Mouse (Mus musculus) forebrain, embryonic 14.5 days (tissue): ENCODE results near the gene Ucma. TPM values are rescaled to one million over a fixed set of nuclear protein-coding genes. Genes with fewer than 3 reads are reported as not detected.
"Not testable (repeated sequence)": the region's sequence is repeated elsewhere in the genome, so short reads cannot be mapped to it uniquely, and the experiment has no call there.

Source experiments
- ATAC-seq: fragments of 200-750 bp; cut with Nextera tagmentation; 2 replicates; pipeline ENCODE4 v1.8.0; 2017; ENCODE audit warnings: mild to moderate bottlenecking, moderate library complexity
- DNase-seq: peaks from one replicate; pipeline ENCODE4 v3.0.0-alpha.2; 2015; ENCODE audit warnings: low spot score
- H3K27ac ChIP-seq: fragments of 300-500 bp; sonication (generic); 2 replicates; pipeline ENCODE4 v1.5.1; 2014; ENCODE audit warnings: low read depth, mild to moderate bottlenecking, control low read depth, low read length, moderate library complexity
- H3K27me3 ChIP-seq: fragments of 300-500 bp; sonication (generic); replicated peaks from 2 replicates; pipeline ENCODE4 v1.6.1; 2014; ENCODE audit warnings: low read length, control low read depth, mixed read lengths; ENCODE audit not compliant: control insufficient read depth, insufficient read depth
- H3K36me3 ChIP-seq: fragments of 300-500 bp; sonication (generic); 2 replicates; pipeline ENCODE4 v1.6.1; 2014; ENCODE audit warnings: low read length, control low read depth; ENCODE audit not compliant: control insufficient read depth, insufficient read depth
- H3K4me1 ChIP-seq: fragments of 300-500 bp; sonication (generic); 2 replicates; pipeline ENCODE4 v1.6.1; 2014; ENCODE audit warnings: antibody characterized with exemption, low read length, control low read depth; ENCODE audit not compliant: control insufficient read depth, insufficient read depth
- H3K4me2 ChIP-seq: fragments of 300-500 bp; sonication (generic); 2 replicates; pipeline ENCODE4 v1.6.1; 2014; ENCODE audit warnings: mild to moderate bottlenecking, control low read depth, low read length
- H3K4me3 ChIP-seq: fragments of 300-500 bp; sonication (generic); 2 replicates; pipeline ENCODE4 v1.5.1; 2014; ENCODE audit warnings: low read depth, low read length, control low read depth
- H3K9ac ChIP-seq: fragments of 300-500 bp; sonication (generic); 2 replicates; pipeline ENCODE4 v1.6.1; 2014; ENCODE audit warnings: mild to moderate bottlenecking, low read length, control low read depth, moderate library complexity
- H3K9me3 ChIP-seq: fragments of 300-500 bp; sonication (generic); replicated peaks from 2 replicates; pipeline ENCODE4 v1.6.1; 2016; ENCODE audit warnings: low read length, control low read depth, mixed read lengths; ENCODE audit not compliant: control insufficient read depth
- WGBS: fragments of 180-500 bp; shearing (Covaris S2); extraction: QIAGEN DNeasy Blood & Tissue Kit; methylation state at CpG from one replicate; pipeline ENCODE4 v1.1.7; 2014; 5-methylcytosine and 5-hydroxymethylcytosine counted together
- polyA plus RNA-seq: library from polyadenylated mRNA; unstranded; fragments of >200 nt; fragmentation: Nextera tagmentation; extraction: Ambion mirVana; gene quantifications from 2 replicates; pipeline ENCODE4 v1.2.1, GENCODE M21; 2014

Gene Ucma
- polyA plus RNA-seq = 0.34 and 0.48 TPM in 2 replicates

GRCm38 (mm10) chr2:4975807-4976206, at the start of gene Ucma:
Ucma (plus strand) TSS chr2:4976122.
- Histone ChIP-seq H3K27ac (no peak within 1 kb of the TSS), H3K9ac (no peak within 1 kb of the TSS), H3K4me3 (no peak within 1 kb of the TSS), H3K36me3 (no peaks in the 10 kb centered on the region), H3K27me3 (no peaks in the 10 kb centered on the region), H3K4me2 (no peak within 1 kb of the TSS), H3K9me3 (no peaks in the 10 kb centered on the region), H3K4me1 (peaks cover 3% of the 10 kb centered on the region)
- DNase-seq = peak; percentile 17
- ATAC-seq = no peak; the same call in 1 of the 2 replicates
- 60% methylated on average over 5 of the region's 5 CpGs for WGBS

DNA sequence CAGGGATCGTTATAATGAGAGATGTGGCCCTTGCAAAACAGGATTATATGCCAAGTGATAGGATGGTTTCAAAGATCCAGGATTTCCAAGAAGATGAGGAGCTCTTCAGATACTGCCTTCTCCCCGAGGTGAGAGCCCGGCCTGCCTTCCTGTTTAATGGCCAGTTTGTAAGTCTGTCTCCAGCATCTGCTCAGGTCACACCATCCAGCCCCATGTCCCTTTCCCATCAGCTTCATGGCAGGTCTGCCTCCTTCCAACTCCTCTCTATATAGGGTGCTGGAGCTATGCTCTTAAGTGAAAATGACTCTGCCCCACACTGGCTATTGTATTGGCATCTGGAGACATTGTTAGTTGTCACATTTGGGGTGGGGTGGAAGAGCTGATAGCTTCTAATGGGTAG, 48.5 kb upstream of the Ucma start:
- Histone ChIP-seq H3K9ac (no peak overlapping the region), H3K27me3 (no peaks in the 10 kb centered on the region), H3K4me1 (no peaks in the 10 kb centered on the region), H3K27ac (no peak overlapping the region), H3K9me3 (no peaks in the 10 kb centered on the region), H3K36me3 (no peaks in the 10 kb centered on the region), H3K4me2 (no peak overlapping the region), H3K4me3 (no peak overlapping the region)
- 93% methylated on average over 3 of the region's 3 CpGs for WGBS
- ATAC-seq (no peak), DNase-seq (no peak)

DNA sequence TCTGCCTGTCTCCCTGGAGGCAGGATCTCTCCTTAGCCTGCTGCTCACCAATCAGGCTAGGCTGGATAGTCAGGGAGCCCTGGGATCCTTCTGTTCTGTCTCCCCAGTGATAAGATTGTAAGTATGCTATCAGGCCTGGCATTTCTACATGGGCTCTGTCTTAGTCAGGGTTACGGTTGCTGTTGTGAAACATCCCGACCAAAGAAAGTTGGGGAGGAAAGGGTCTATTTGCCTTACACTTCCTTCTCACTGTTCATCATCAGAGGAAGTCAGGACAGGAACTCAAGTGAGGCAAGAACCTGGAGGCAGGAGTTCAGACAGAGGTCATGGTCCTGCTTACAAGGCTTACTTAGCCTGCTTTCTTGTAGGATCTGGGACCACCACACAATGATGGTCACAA, 46.7 kb upstream of the Ucma start:
- Histone ChIP-seq H3K9ac (no peak overlapping the region), H3K4me2 (no peak overlapping the region), H3K4me3 (no peak overlapping the region), H3K27me3 (no peaks in the 10 kb centered on the region), H3K9me3 (no peaks in the 10 kb centered on the region), H3K4me1 (no peaks in the 10 kb centered on the region), H3K36me3 (no peaks in the 10 kb centered on the region), H3K27ac (no peak overlapping the region)
- ATAC-seq (no peak), DNase-seq (no peak)
- WGBS = 93% methylated on average over 2 of the region's 2 CpGs

GRCm38 (mm10) chr2:4934516-4934915, 41.4 kb upstream of the Ucma start:
- Histone ChIP-seq H3K27ac (no peak overlapping the region), H3K9me3 (no peaks in the 10 kb centered on the region), H3K4me2 (no peak overlapping the region), H3K9ac (no peak overlapping the region), H3K27me3 (no peaks in the 10 kb centered on the region), H3K4me3 (no peak overlapping the region), H3K36me3 (no peaks in the 10 kb centered on the region), H3K4me1 (no peaks in the 10 kb centered on the region)
- ATAC-seq = no peak
- no peak for DNase-seq
- WGBS = 89% methylated on average over 9 of the region's 9 CpGs

- H3K4me1 ChIP-seq = no peaks in the 10 kb centered on the region
- H3K27ac ChIP-seq = no peak overlapping the region
- H3K4me3 ChIP-seq = no peak overlapping the region
- ATAC-seq = no peak
- H3K4me2 ChIP-seq = no peak overlapping the region
- DNase-seq = no peak
- H3K36me3 ChIP-seq = no peaks in the 10 kb centered on the region
- H3K9me3 ChIP-seq = no peaks in the 10 kb centered on the region
- no peak overlapping the region for H3K9ac ChIP-seq
- H3K27me3 ChIP-seq = no peaks in the 10 kb centered on the region
- 84% methylated on average over 7 of the region's 7 CpGs for WGBS
These were observed 38.0 kb upstream of the Ucma start for GRCm38 (mm10) chr2:4937931-4938330.

- no peaks in the 10 kb centered on the region for H3K36me3 ChIP-seq
- no peak overlapping the region for H3K9ac ChIP-seq
- 92% methylated on average over 11 of the region's 11 CpGs for WGBS
- no peak overlapping the region for H3K4me2 ChIP-seq
- no peak overlapping the region for H3K4me3 ChIP-seq
- ATAC-seq (no peak), DNase-seq (no peak)
- H3K27me3 ChIP-seq = no peaks in the 10 kb centered on the region
- no peak overlapping the region for H3K27ac ChIP-seq
- no peaks in the 10 kb centered on the region for H3K9me3 ChIP-seq
- H3K4me1 ChIP-seq = no peaks in the 10 kb centered on the region
These were observed 35.1 kb upstream of the Ucma start for GRCm38 (mm10) chr2:4940861-4941260.

- H3K36me3 ChIP-seq, ATAC-seq, H3K27me3 ChIP-seq, H3K27ac ChIP-seq, H3K4me1 ChIP-seq, H3K4me3 ChIP-seq, H3K9ac ChIP-seq, H3K9me3 ChIP-seq, DNase-seq, H3K4me2 ChIP-seq: not testable (repeated sequence)
- WGBS = 96% methylated on average over 7 of the region's 8 CpGs
These were observed 26.2 kb upstream of the Ucma start for GRCm38 (mm10) chr2:4949691-4950090.

DNA sequence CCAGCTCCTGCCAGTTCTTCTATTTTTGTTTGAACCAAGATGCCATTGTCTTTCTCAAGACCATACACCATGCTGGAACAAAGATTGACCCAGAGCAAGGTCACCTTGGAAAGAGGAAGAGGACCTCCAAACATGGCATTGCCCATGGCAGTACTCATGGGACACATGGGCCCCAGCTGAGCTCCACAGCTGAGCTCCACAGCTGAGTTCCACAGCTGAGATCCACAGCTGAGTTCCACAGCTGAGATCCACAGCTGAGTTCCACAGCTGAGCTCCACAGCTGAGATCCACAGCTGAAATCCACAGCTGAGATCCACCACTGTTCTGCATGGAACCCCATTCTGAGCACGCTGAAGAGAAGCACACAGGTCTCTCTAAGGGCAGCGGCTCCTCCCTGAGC, 24.9 kb upstream of the Ucma start:
- Histone ChIP-seq H3K4me3 (no peak overlapping the region), H3K36me3 (no peaks in the 10 kb centered on the region), H3K4me2 (no peak overlapping the region), H3K27me3 (no peaks in the 10 kb centered on the region), H3K27ac (no peak overlapping the region), H3K4me1 (no peaks in the 10 kb centered on the region), H3K9ac (no peak overlapping the region), H3K9me3 (peaks cover 2% of the 10 kb centered on the region; the same call in 1 of the 2 replicates)
- ATAC-seq = no peak
- no peak for DNase-seq
- 99% methylated on average over 2 of the region's 2 CpGs for WGBS

DNA sequence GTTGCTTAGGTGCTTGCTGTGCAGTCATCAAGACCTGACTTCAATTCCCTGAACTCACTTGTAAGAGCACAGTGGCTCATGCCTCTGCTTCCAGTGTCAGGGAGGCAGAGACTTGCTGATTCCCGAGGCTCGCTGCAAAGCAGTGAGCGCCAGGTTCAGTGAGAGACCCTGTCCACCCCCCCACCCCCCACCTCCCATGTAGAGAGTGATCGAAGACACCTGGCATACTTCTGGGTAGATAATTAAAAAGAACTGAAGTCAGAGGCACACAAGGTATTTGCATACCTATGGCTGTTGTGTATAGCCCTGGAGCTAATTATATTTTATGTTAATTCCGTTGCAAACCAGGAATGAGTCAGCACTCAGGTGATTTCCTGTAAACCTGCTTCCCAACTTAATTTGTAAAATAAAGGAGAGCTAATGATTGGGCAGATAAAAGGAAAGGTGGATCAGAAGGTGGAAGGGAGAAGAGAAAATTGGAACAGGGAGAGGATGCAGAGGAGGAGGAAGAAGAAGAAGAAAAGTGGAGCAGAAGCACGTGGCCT, 21.6 kb upstream of the Ucma start:
- H3K27ac ChIP-seq = no peak overlapping the region
- DNase-seq (no peak), ATAC-seq (no peak)
- no peak overlapping the region for H3K4me2 ChIP-seq
- no peak overlapping the region for H3K4me3 ChIP-seq
- no peaks in the 10 kb centered on the region for H3K27me3 ChIP-seq
- H3K9me3 ChIP-seq = peaks cover 2% of the 10 kb centered on the region; the same call in 1 of the 2 replicates
- 86% methylated on average over 6 of the region's 6 CpGs for WGBS
- no peak overlapping the region for H3K9ac ChIP-seq
- no peaks in the 10 kb centered on the region for H3K36me3 ChIP-seq
- no peaks in the 10 kb centered on the region for H3K4me1 ChIP-seq
